Mouse (Mus musculus) intestine, embryonic 14.5 days (tissue): Measurements from ENCODE around the gene Cox19. TPM values are rescaled to one million over a fixed set of nuclear protein-coding genes. Genes with fewer than 3 reads are reported as not detected.
A peak's percentile ranks its signal among the peaks of the same experiment; 100 is the strongest.
"Not testable (repeated sequence)": the region's sequence is repeated elsewhere in the genome, so short reads cannot be mapped to it uniquely, and the experiment has no call there.

Experiments used
- ATAC-seq: fragments of 200-750 bp; cut with Nextera tagmentation; replicated peaks from 2 replicates; pipeline ENCODE4 v1.8.0; 2017; ENCODE audit warnings: low read depth, moderate number of reproducible peaks, moderate TSS enrichment, moderate library complexity; ENCODE audit not compliant: low FRiP score, low TSS enrichment
- DNase-seq: peaks from one replicate; pipeline ENCODE4 v3.0.0-alpha.2; 2018; ENCODE audit warnings: low spot score
- H3K27ac ChIP-seq: fragments of 300-500 bp; sonication (generic); 2 replicates; pipeline ENCODE4 v1.5.1; 2014; ENCODE audit warnings: low read depth, mild to moderate bottlenecking, control low read depth
- H3K27me3 ChIP-seq: fragments of 300-500 bp; sonication (generic); replicated peaks from 2 replicates; pipeline ENCODE4 v1.6.1; 2014; ENCODE audit warnings: low read length, control low read depth; ENCODE audit not compliant: control insufficient read depth, insufficient read depth
- H3K36me3 ChIP-seq: fragments of 300-500 bp; sonication (generic); 2 replicates; pipeline ENCODE4 v1.6.1; 2014; ENCODE audit warnings: low read length, control low read depth; ENCODE audit not compliant: control insufficient read depth, insufficient read depth
- H3K4me1 ChIP-seq: fragments of 300-500 bp; sonication (generic); replicated peaks from 2 replicates; pipeline ENCODE4 v1.6.1; 2014; ENCODE audit warnings: low read length, control low read depth, mixed read lengths; ENCODE audit not compliant: control insufficient read depth, insufficient read depth
- H3K4me2 ChIP-seq: fragments of 300-500 bp; sonication (generic); 2 replicates; pipeline ENCODE4 v1.6.1; 2014; ENCODE audit warnings: low read length
- H3K4me3 ChIP-seq: fragments of 300-500 bp; sonication (generic); 2 replicates; pipeline ENCODE4 v1.5.1; 2014; ENCODE audit warnings: low read depth, low read length, control low read depth, mixed read lengths
- H3K9ac ChIP-seq: fragments of 300-500 bp; sonication (generic); 2 replicates; pipeline ENCODE4 v1.6.1; 2014; ENCODE audit warnings: mild to moderate bottlenecking, low read length
- H3K9me3 ChIP-seq: fragments of 300-500 bp; sonication (generic); 2 replicates; pipeline ENCODE4 v1.6.1; 2016; ENCODE audit warnings: low read length, control low read depth; ENCODE audit not compliant: control insufficient read depth
- WGBS: fragments of 180-500 bp; shearing (Covaris S2); extraction: QIAGEN DNeasy Blood & Tissue Kit; methylation state at CpG from one replicate; pipeline ENCODE4 v1.1.7; 2014; 5-methylcytosine and 5-hydroxymethylcytosine counted together
- polyA plus RNA-seq: library from polyadenylated mRNA; unstranded; fragments of >200 nt; fragmentation: Nextera tagmentation; extraction: Ambion mirVana; gene quantifications from 2 replicates; pipeline ENCODE4 v1.2.1, GENCODE M21; 2014

Cox19 gene
- polyA plus RNA-seq, 1 experiment from 2014 or later: 149 TPM

GRCm38 (mm10) chr5:139344687-139345363 is 6.4 kb downstream of the Cox19 start:
- Histone ChIP-seq H3K27ac (peak overlapping the region; percentile 75), H3K4me2 (peak overlapping the region; percentile 98), H3K9me3 (no peaks in the 10 kb centered on the region), H3K9ac (peak overlapping the region; percentile 88), H3K4me3 (peak overlapping the region; percentile 96), H3K4me1 (peaks cover 9% of the 10 kb centered on the region), H3K27me3 (no peaks in the 10 kb centered on the region), H3K36me3 (peaks cover 29% of the 10 kb centered on the region)
- under 1% methylated on average over 33 of the region's 33 CpGs for WGBS
- ATAC-seq: peak; percentile 90
- DNase-seq: peak; percentile 99

- H3K27me3 ChIP-seq: no peaks in the 10 kb centered on the region
- H3K4me2 ChIP-seq: peak overlapping the region; percentile 98
- peaks cover 35% of the 10 kb centered on the region for H3K36me3 ChIP-seq
- peak overlapping the region; percentile 96 for H3K4me3 ChIP-seq
- H3K9me3 ChIP-seq: no peaks in the 10 kb centered on the region
- peak overlapping the region; percentile 88 for H3K9ac ChIP-seq
- WGBS: 6% methylated on average over 12 of the region's 12 CpGs
- DNase-seq (peak; percentile 91), ATAC-seq (peak; percentile 53)
- H3K4me1 ChIP-seq: peaks cover 9% of the 10 kb centered on the region
- H3K27ac ChIP-seq: no peak overlapping the region
Observed at GRCm38 (mm10) chr5:139344021-139344686, 7.1 kb downstream of the Cox19 start.

- DNase-seq (no peak), ATAC-seq (no peak)
- Histone ChIP-seq H3K4me1 (no peaks in the 10 kb centered on the region), H3K36me3 (peaks cover 69% of the 10 kb centered on the region), H3K9ac (no peak overlapping the region), H3K4me2 (no peak overlapping the region), H3K9me3 (no peaks in the 10 kb centered on the region), H3K4me3 (no peak overlapping the region), H3K27me3 (no peaks in the 10 kb centered on the region), H3K27ac (no peak overlapping the region)
- 81% methylated on average over 11 of the region's 11 CpGs for WGBS
Observed at GRCm38 (mm10) chr5:139338891-139339290, 12.3 kb downstream of the Cox19 start.

GRCm38 (mm10) chr5:139338403-139338802 is 12.8 kb downstream of the Cox19 start:
- no peaks in the 10 kb centered on the region for H3K4me1 ChIP-seq
- no peaks in the 10 kb centered on the region for H3K27me3 ChIP-seq
- H3K4me2 ChIP-seq: no peak overlapping the region
- H3K4me3 ChIP-seq: no peak overlapping the region
- peaks cover 69% of the 10 kb centered on the region for H3K36me3 ChIP-seq
- ATAC-seq (no peak), DNase-seq (no peak)
- no peaks in the 10 kb centered on the region for H3K9me3 ChIP-seq
- 78% methylated on average over 3 of the region's 3 CpGs for WGBS
- H3K9ac ChIP-seq: no peak overlapping the region
- no peak overlapping the region for H3K27ac ChIP-seq

DNA sequence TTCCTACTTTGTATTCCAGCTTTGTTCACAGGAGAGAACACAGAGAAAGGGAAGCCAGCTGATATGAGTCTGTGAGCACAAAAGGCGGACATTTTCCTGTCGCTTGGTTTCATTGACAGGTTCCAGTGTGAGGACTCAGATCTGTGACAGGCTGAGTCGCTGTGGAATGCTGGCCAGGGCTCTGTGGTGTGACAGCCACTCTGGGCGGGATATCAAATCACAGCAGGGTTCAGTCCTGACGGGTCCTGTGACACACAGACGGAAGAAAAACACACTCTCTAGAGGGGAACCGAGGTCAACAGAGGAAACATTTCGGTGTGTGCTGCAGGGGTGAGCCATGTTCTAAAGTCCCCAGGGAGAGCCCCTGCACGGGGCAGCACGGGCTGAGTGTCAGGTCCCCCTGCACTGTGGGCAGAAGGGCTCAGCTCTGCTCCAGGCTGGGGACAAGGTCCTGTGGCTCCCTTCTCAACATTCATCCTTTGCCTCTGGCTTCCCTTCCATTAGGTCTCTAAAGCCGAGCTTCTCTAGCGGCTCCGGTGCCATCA is 13.3 kb downstream of the Cox19 start:
- no peaks in the 10 kb centered on the region for H3K9me3 ChIP-seq
- 83% methylated on average over 13 of the region's 13 CpGs for WGBS
- ATAC-seq: no peak
- no peak overlapping the region for H3K9ac ChIP-seq
- no peak overlapping the region for H3K4me2 ChIP-seq
- H3K27me3 ChIP-seq: no peaks in the 10 kb centered on the region
- no peak overlapping the region for H3K4me3 ChIP-seq
- DNase-seq: no peak
- H3K36me3 ChIP-seq: peaks cover 68% of the 10 kb centered on the region
- no peak overlapping the region for H3K27ac ChIP-seq
- no peaks in the 10 kb centered on the region for H3K4me1 ChIP-seq

- H3K27ac ChIP-seq: no peak overlapping the region
- no peak overlapping the region for H3K9ac ChIP-seq
- 95% methylated on average over 4 of the region's 4 CpGs for WGBS
- DNase-seq (no peak), ATAC-seq (no peak; the same call in 1 of the 2 replicates)
- H3K4me3 ChIP-seq: no peak overlapping the region
- H3K4me2 ChIP-seq: no peak overlapping the region
- peaks cover 48% of the 10 kb centered on the region for H3K36me3 ChIP-seq
- no peaks in the 10 kb centered on the region for H3K9me3 ChIP-seq
- no peaks in the 10 kb centered on the region for H3K27me3 ChIP-seq
- no peaks in the 10 kb centered on the region; the same call in 1 of the 2 replicates for H3K4me1 ChIP-seq
Observed at GRCm38 (mm10) chr5:139335634-139336033, 15.6 kb downstream of the Cox19 start.

GRCm38 (mm10) chr5:139334394-139334793 is 16.8 kb downstream of the Cox19 start:
- WGBS: 85% methylated on average over 10 of the region's 10 CpGs
- not testable (repeated sequence) for ATAC-seq, H3K9ac ChIP-seq

DNA sequence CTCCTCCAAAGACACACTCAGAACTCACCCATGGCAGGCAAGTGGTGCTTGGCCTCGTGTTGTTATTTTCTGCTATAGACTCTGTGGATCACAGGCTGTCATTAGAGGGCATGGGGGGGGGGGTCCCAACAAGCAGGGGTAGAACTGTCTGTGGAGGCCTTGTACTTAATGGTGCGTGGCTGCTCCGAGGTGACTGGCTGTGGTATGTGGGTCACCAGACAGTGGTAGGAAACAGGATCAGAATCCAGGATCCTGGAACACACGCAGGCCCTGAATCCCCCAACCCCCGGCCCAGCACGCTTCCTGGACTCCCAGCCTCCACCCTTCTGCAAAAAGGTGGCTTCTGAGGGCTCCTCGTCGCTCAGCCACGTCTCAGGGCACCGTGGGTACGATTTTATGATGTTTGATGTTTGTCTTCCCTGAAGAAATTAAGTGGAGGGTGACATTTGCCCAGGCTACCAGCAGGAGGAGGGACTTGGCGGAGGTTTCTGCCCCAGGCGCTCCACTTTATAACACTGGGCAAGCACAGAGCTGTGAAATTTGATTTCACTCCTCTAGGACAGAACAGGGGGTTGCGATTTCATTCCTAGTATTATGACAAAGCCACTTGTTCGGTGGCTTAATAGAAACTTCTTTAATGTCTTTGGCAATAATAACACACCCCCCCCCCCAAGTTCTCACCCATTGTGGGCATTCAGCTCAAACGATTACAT is 17.8 kb downstream of the Cox19 start:
- H3K4me2 ChIP-seq: no peak overlapping the region
- DNase-seq: no peak

More at GRCm38 (mm10) chr5:139334394-139334793, 16.8 kb downstream of the Cox19 start:
- H3K4me3 ChIP-seq, H3K27me3 ChIP-seq, DNase-seq, H3K9me3 ChIP-seq, H3K4me1 ChIP-seq, H3K4me2 ChIP-seq, H3K27ac ChIP-seq: not testable (repeated sequence)
- H3K36me3 ChIP-seq: peaks cover 36% of the 10 kb centered on the region

More for the DNA sequence above, 17.8 kb downstream of the Cox19 start:
- Histone ChIP-seq H3K9ac (no peak overlapping the region), H3K27me3 (no peaks in the 10 kb centered on the region), H3K9me3 (no peaks in the 10 kb centered on the region), H3K27ac (peak overlapping the region; percentile 77), H3K4me1 (no peaks in the 10 kb centered on the region; the same call in 1 of the 2 replicates), H3K36me3 (peaks cover 27% of the 10 kb centered on the region), H3K4me3 (no peak overlapping the region)
- 74% methylated on average over 16 of the region's 16 CpGs for WGBS
- no peak for ATAC-seq
